Mouse (Mus musculus) monocyte, adult 5-6 weeks (primary cell): ENCODE data around the gene Themis2. TPM values are rescaled to one million over a fixed set of nuclear protein-coding genes. Genes with fewer than 3 reads are reported as not detected.

Source experiments
- ATAC-seq: fragments of 153-309, 156-312 bp; replicated peaks from 2 replicates; pipeline ENCODE4 v1.8.0; 2017; ENCODE audit warnings: mild to moderate bottlenecking; ENCODE audit not compliant: low TSS enrichment, insufficient number of reproducible peaks, severe bottlenecking, poor library complexity, low FRiP score
- total RNA-seq: library from RNA; stranded (forward); fragments of 200-1000, 200-491, 200-594 nt; gene quantifications from 3 replicates; pipeline ENCODE4 v1.2.3, GENCODE M21; 2017

The Themis2 gene
- total RNA-seq, 1 experiment from 2014 or later: 196 TPM

DNA sequence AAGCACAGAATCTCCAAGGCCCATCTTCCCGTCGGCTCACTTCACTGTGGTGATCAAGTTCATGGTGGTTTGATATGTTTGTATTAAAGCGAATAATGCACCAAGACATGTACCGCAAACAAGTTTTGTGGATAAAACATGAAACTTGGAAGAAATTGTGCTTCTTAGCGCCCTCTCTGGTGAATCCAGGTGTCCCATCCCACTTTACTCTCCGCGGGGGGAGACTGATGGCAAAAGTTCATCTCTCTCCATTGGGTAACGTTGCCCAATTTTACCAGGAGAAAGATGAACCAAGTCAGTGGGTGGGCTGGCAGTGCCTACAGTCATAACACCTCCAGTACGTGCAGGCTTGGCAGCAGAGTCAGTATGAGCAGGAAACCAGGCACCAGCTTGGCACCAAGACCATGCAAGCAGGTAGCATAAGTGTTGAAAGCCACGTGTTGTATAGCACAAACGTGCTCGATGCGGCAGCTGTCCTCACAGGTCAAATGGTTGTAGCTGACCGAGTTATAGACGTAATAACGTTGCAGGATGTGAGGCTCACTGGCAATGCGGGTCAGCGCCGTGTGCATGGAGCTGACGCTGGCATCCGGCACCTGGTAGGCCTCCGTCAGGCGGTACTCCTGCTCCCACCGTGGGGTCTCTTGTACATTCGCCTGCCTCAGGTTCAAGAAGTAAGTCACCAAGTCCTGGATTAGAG, 63.0 kb downstream of the Themis2 start:
- no peak for ATAC-seq

GRCm38 (mm10) chr4:132732148-132732684, 64.0 kb downstream of the Themis2 start, which contains the start of gene Xkr8:
Gene Xkr8 (minus strand): TSS chr4:132732546.
- ATAC-seq: peak; percentile 84

Other genes starting within 250 kb of the Themis2 start
- 3.6 to 28.2 TPM (median 24.8 TPM) in 3 replicates for gene Ptafr, start 232.3 kb downstream of the Themis2 start, total RNA-seq
- 8.7 to 25.5 TPM (median 18.8 TPM) in 3 replicates for gene Eya3, start 157.4 kb downstream of the Themis2 start, total RNA-seq
- 3.8 to 7.9 TPM (median 4.4 TPM) in 3 replicates for gene Xkr8, start 63.8 kb downstream of the Themis2 start, total RNA-seq
- 108 to 191 TPM (median 160 TPM) in 3 replicates for gene Smpdl3b, start 39.1 kb downstream of the Themis2 start, total RNA-seq
- gene Rpa2, start 28.1 kb downstream of the Themis2 start, total RNA-seq: 39.3 to 41.2 TPM (median 40.2 TPM) in 3 replicates
- gene Ppp1r8, start 46.8 kb upstream of the Themis2 start, total RNA-seq: 38.1 to 54.2 TPM (median 52.6 TPM) in 3 replicates
- 64.8 to 81.4 TPM (median 73.4 TPM) in 3 replicates for gene Stx12, start 88.1 kb upstream of the Themis2 start, total RNA-seq
- 27.3 to 53.5 TPM (median 33.8 TPM) in 3 replicates for gene Fam76a, start 126.2 kb upstream of the Themis2 start, total RNA-seq
- gene Fgr, start 177.7 kb upstream of the Themis2 start, total RNA-seq: 266 TPM in 3 replicates
- gene Ahdc1, start 214.9 kb upstream of the Themis2 start, total RNA-seq: 2.8 to 13.7 TPM (median 3.3 TPM) in 3 replicates